Mouse (Mus musculus) kidney, embryonic 14.5 days (tissue): ENCODE data around the gene Fbxo36. TPM values are rescaled to one million over a fixed set of nuclear protein-coding genes. Genes with fewer than 3 reads are reported as not detected.

Experiments
- ATAC-seq: fragments of 200-750 bp; cut with Nextera tagmentation; 2 replicates; pipeline ENCODE4 v1.8.0; 2017; ENCODE audit warnings: moderate number of reproducible peaks, mild to moderate bottlenecking, moderate TSS enrichment, moderate library complexity; ENCODE audit not compliant: low FRiP score, low TSS enrichment
- H3K27ac ChIP-seq: fragments of 300-500 bp; sonication (generic); 2 replicates; pipeline ENCODE4 v1.5.1; 2014; ENCODE audit warnings: low read depth, mild to moderate bottlenecking, low read length, moderate library complexity, mixed read lengths
- H3K27me3 ChIP-seq: fragments of 300-500 bp; sonication (generic); 2 replicates; pipeline ENCODE4 v1.6.1; 2014; ENCODE audit warnings: mild to moderate bottlenecking, low read length; ENCODE audit not compliant: control insufficient read depth, insufficient read depth
- H3K36me3 ChIP-seq: fragments of 300-500 bp; sonication (generic); 2 replicates; pipeline ENCODE4 v1.6.1; 2014; ENCODE audit warnings: low read length, mixed read lengths; ENCODE audit not compliant: control insufficient read depth, insufficient read depth
- H3K4me1 ChIP-seq: fragments of 300-500 bp; sonication (generic); 2 replicates; pipeline ENCODE4 v1.6.1; 2014; ENCODE audit warnings: low read length, mixed read lengths; ENCODE audit not compliant: control insufficient read depth, insufficient read depth
- H3K4me2 ChIP-seq: fragments of 300-500 bp; sonication (generic); replicated peaks from 2 replicates; pipeline ENCODE4 v1.6.1; 2014; ENCODE audit warnings: low read depth, mild to moderate bottlenecking, low read length
- H3K4me3 ChIP-seq: fragments of 300-500 bp; sonication (generic); 2 replicates; pipeline ENCODE4 v1.5.1; 2014; ENCODE audit warnings: mild to moderate bottlenecking, low read length
- H3K9ac ChIP-seq: fragments of 300-500 bp; sonication (generic); 2 replicates; pipeline ENCODE4 v1.6.1; 2014; ENCODE audit warnings: low read depth, mild to moderate bottlenecking, low read length, moderate library complexity
- H3K9me3 ChIP-seq: fragments of 300-500 bp; sonication (generic); 2 replicates; pipeline ENCODE4 v1.6.1; 2016; ENCODE audit warnings: low read length; ENCODE audit not compliant: control insufficient read depth
- WGBS: fragments of 180-500 bp; shearing (Covaris S2); extraction: QIAGEN DNeasy Blood & Tissue Kit; methylation state at CpG from one replicate; pipeline ENCODE4 v1.1.7; 2014; 5-methylcytosine and 5-hydroxymethylcytosine counted together
- polyA plus RNA-seq: library from polyadenylated mRNA; unstranded; fragments of >200 nt; fragmentation: Nextera tagmentation; extraction: Ambion mirVana; gene quantifications from 2 replicates; pipeline ENCODE4 v1.2.1, GENCODE M21; 2014

The Fbxo36 gene
- polyA plus RNA-seq, 1 experiment from 2014 or later, result 10.6 TPM

- no peak overlapping the region for H3K27ac ChIP-seq
- H3K36me3 ChIP-seq, result no peaks in the 10 kb centered on the region
- no peak for ATAC-seq
- no peaks in the 10 kb centered on the region for H3K9me3 ChIP-seq
- no peak overlapping the region for H3K4me2 ChIP-seq
- H3K4me3 ChIP-seq, result no peak overlapping the region
- 0 out of 2 replicates have a peak, but pooled peaks cover 4% of the 10 kb centered on the region for H3K4me1 ChIP-seq
- no peaks in the 10 kb centered on the region for H3K27me3 ChIP-seq
- WGBS, result 96% methylated on average over 7 of the region's 7 CpGs
- no peak overlapping the region for H3K9ac ChIP-seq
These were observed 10.8 kb downstream of the Fbxo36 start for GRCm38 (mm10) chr1:84850471-84850870.

DNA sequence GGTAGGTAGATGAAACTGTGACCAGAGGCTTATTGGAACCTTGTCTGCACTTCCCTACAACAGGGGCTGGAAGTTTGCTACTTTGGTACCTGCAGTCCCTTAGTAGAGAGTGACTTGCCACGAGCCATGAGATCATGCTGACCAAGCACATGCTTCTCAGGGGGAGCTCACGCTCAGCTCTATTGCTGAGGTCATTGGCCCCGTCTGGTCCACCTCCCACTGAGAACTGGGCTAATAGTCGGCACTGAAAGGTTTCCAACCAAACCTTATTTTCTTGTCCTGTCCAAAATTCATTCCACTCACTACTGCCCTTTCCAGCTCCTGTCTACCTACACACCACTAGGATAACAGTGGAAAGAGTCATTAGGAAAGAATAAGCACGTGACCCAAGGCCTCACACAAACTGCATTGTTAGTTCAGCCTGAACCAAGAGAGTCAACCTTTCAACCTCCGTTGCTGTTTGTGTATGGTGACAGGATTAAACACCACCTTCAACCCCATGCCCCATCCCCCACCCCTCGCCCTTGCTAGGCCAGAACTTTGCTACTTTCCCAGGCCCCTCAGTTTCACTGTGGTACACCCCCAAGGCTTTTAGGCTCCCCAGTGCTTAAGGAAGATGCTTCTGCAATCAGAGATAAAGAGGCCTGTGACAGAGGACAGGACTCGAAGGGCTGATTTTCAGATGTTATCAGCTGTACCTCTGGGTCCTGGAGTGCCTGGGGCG, 12.0 kb downstream of the Fbxo36 start:
- no peaks in the 10 kb centered on the region for H3K36me3 ChIP-seq
- ATAC-seq, result no peak
- H3K9ac ChIP-seq, result no peak overlapping the region
- no peak overlapping the region for H3K27ac ChIP-seq
- H3K4me2 ChIP-seq, result no peak overlapping the region
- H3K9me3 ChIP-seq, result no peaks in the 10 kb centered on the region
- H3K4me3 ChIP-seq, result no peak overlapping the region
- 34% methylated on average over 9 of the region's 9 CpGs for WGBS
- no peaks in the 10 kb centered on the region for H3K27me3 ChIP-seq
- 0 out of 2 replicates have a peak, but pooled peaks cover 4% of the 10 kb centered on the region for H3K4me1 ChIP-seq

- no peaks in the 10 kb centered on the region for H3K9me3 ChIP-seq
- WGBS, result 92% methylated on average over 1 of the region's 1 CpGs
- H3K27me3 ChIP-seq, result no peaks in the 10 kb centered on the region
- no peak overlapping the region for H3K9ac ChIP-seq
- no peak overlapping the region for H3K27ac ChIP-seq
- H3K36me3 ChIP-seq, result no peaks in the 10 kb centered on the region
- no peak overlapping the region for H3K4me3 ChIP-seq
- no peak for ATAC-seq
- H3K4me1 ChIP-seq, result 0 out of 2 replicates have a peak, but pooled peaks cover 4% of the 10 kb centered on the region
- H3K4me2 ChIP-seq, result no peak overlapping the region
These were observed 14.1 kb downstream of the Fbxo36 start for GRCm38 (mm10) chr1:84853721-84854120.

GRCm38 (mm10) chr1:84854966-84855365, 15.3 kb downstream of the Fbxo36 start:
- Histone ChIP-seq H3K4me1 (0 out of 2 replicates have a peak, but pooled peaks cover 4% of the 10 kb centered on the region), H3K9ac (no peak overlapping the region), H3K36me3 (no peaks in the 10 kb centered on the region), H3K9me3 (no peaks in the 10 kb centered on the region), H3K4me2 (no peak overlapping the region), H3K27me3 (no peaks in the 10 kb centered on the region), H3K27ac (no peak overlapping the region), H3K4me3 (no peak overlapping the region)
- WGBS, result 84% methylated on average over 2 of the region's 2 CpGs
- no peak for ATAC-seq

- Histone ChIP-seq H3K4me1 (0 out of 2 replicates have a peak, but pooled peaks cover 4% of the 10 kb centered on the region), H3K27ac (no peak overlapping the region), H3K9ac (no peak overlapping the region), H3K9me3 (no peaks in the 10 kb centered on the region), H3K36me3 (no peaks in the 10 kb centered on the region), H3K27me3 (no peaks in the 10 kb centered on the region), H3K4me2 (no peak overlapping the region), H3K4me3 (no peak overlapping the region)
- WGBS, result 61% methylated on average over 2 of the region's 2 CpGs
- no peak for ATAC-seq
These were observed 16.1 kb downstream of the Fbxo36 start for GRCm38 (mm10) chr1:84855756-84856155.

DNA sequence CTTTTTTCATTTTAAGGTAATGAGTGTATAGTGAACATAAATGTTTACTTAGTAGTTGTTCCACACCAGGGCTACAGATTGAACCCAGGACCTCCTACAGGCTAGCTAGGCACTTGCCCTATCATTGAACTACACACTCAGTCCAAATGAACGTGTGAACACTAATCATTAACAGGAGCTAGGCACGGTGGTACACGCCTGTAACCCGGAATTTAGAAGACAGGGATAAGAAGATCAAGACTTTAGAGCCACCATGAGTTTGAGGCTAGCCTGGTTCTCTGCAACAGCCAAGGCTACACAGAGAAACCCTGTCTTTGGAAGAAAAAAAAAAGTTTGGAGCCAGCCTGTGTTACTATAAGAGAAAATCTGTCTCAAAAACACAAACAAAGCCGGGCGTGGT, 20.0 kb downstream of the Fbxo36 start:
- 87% methylated on average over 6 of the region's 6 CpGs for WGBS

DNA sequence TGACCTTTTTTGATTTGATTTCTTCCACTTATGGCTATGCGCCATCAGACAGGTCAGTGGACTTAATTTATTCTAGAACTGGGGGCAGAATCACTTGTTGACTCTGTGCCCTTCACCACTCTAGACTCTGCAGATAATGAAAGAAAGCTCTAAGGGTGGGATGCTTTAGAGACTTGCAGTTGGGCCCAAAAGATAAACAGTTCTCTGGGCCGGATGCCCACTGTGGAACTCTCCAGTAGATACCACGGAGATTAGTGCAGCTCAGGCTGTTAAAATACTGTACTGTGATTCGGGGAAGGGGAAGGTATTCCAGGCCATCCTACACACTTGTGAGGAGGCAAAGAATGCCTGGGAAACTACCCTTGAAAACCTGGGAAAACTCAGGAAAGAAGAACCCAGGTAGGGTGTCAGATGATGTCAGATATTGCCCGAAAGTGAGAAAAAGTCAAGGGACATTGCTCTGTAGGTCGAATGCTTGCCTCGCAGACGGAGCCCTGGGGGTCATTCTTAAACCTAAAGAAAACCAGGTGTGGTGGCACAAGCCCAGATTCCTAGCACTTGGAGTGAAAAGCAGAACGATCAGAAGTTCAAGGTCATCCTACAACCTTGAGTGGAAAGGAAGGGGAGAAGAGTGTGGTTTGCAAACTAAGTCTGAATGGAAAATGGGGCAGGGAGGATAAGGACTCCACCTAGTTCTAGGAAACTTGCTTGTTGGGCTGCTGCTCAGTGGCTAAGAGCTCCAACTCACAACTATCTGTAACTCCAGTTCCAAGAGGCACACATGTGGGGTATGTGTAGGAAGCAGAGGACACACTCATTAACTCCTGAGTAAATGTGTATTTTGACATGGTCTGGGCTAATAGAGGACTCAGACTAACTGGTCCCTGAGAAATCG, 21.0 kb downstream of the Fbxo36 start:
- no peak for ATAC-seq
- Histone ChIP-seq H3K4me3 (no peak overlapping the region), H3K9me3 (no peaks in the 10 kb centered on the region), H3K27me3 (no peaks in the 10 kb centered on the region), H3K36me3 (no peaks in the 10 kb centered on the region), H3K9ac (no peak overlapping the region), H3K27ac (no peak overlapping the region), H3K4me2 (no peak overlapping the region), H3K4me1 (0 out of 2 replicates have a peak, but pooled peaks cover 6% of the 10 kb centered on the region)
- 84% methylated on average over 10 of the region's 10 CpGs for WGBS

More for the DNA sequence above, 20.0 kb downstream of the Fbxo36 start:
- H3K4me1 ChIP-seq, result 0 out of 2 replicates have a peak, but pooled peaks cover 6% of the 10 kb centered on the region
- no peaks in the 10 kb centered on the region for H3K36me3 ChIP-seq
- H3K9me3 ChIP-seq, result no peaks in the 10 kb centered on the region
- no peak overlapping the region for H3K4me2 ChIP-seq
- no peaks in the 10 kb centered on the region for H3K27me3 ChIP-seq
- no peak overlapping the region for H3K9ac ChIP-seq
- ATAC-seq, result no peak
- no peak overlapping the region for H3K27ac ChIP-seq
- no peak overlapping the region for H3K4me3 ChIP-seq

DNA sequence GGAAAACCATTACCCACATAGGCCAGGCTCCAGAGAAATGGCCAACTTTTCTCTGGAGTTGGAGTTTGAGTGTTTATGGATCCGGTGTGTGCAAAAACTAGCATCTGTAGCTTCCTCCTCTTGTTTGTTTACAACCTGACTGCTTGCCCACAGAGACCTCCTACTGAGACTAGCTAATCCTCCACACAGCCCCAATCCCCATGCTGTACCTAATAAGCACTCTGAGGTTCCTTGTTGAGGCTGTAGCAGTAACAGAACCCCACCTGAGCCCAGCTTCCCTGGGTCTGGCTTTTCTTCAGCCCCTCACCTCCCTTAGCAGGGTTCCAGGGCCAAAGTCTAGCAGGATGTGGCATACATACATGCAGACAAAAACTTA, 21.6 kb downstream of the Fbxo36 start:
- Histone ChIP-seq H3K4me3 (no peak overlapping the region), H3K27me3 (no peaks in the 10 kb centered on the region), H3K4me1 (0 out of 2 replicates have a peak, but pooled peaks cover 6% of the 10 kb centered on the region), H3K27ac (no peak overlapping the region), H3K4me2 (no peak overlapping the region), H3K36me3 (no peaks in the 10 kb centered on the region), H3K9ac (no peak overlapping the region), H3K9me3 (no peaks in the 10 kb centered on the region)
- no peak for ATAC-seq
- 44% methylated on average over 1 of the region's 1 CpGs for WGBS

GRCm38 (mm10) chr1:84864645-84865044, 25.0 kb downstream of the Fbxo36 start:
- Histone ChIP-seq H3K4me1 (0 out of 2 replicates have a peak, but pooled peaks cover 6% of the 10 kb centered on the region), H3K27me3 (no peaks in the 10 kb centered on the region), H3K4me3 (no peak overlapping the region), H3K9me3 (no peaks in the 10 kb centered on the region), H3K9ac (no peak overlapping the region), H3K27ac (no peak overlapping the region), H3K4me2 (no peak overlapping the region), H3K36me3 (no peaks in the 10 kb centered on the region)
- no peak for ATAC-seq
- 28% methylated on average over 2 of the region's 2 CpGs for WGBS
